In the genomic region with DNA sequence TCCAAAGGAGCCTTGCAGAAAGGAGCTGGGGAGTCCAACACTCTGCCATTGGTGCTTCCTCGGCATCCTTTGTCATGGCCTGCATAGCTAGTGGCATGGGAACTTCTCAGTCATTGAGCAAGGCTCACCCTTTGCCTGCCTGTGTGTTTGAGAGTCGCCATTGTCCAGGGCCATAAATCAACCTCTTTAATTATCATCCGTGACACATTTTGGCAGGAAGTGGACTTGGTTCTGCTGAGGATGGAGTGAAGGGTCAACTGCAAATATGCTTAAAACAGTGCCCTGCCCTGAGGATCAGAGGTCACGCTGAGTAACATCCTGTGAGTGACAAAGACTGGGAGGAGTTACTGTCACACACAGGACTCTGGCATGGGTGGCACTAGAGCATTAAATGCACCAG, we compare ENCODE assay signal across 13 mouse cellular contexts.
DNase-seq lines count a peak whose midpoint lies in the region; ATAC-seq lines count a peak whose summit lies in the region.
"Had no signal": no experiment of that assay in that cellular context is flagged by ENCODE, and none has a peak within 500 bp of the region (broad histone marks: within the 10 kb centered on the region; RNA-seq: fewer than 3 reads in every experiment).

No protein-coding gene starts in this region.

- H3K9ac ChIP-seq in hindbrain, embryonic 16.5 days (ENCODE audit: low read depth, low read length): no peak overlapping the region
- H3K9ac ChIP-seq in hindbrain, embryonic 12.5 days: no peak overlapping the region
- H3K9ac ChIP-seq in neural tube, embryonic 11.5 days (ENCODE audit: low read length): no peak overlapping the region

- H3K4me2 ChIP-seq in hindbrain, embryonic 16.5 days (ENCODE audit: low read length): no peak overlapping the region
- no peak overlapping the region for H3K4me2 ChIP-seq in hindbrain, embryonic 12.5 days (replicated peaks)
- H3K4me2 ChIP-seq in neural tube, embryonic 11.5 days (ENCODE audit: low read depth): no peak overlapping the region

- no peaks in the 10 kb centered on the region for H3K27me3 ChIP-seq in hindbrain, embryonic 16.5 days (replicated peaks; ENCODE audit: control insufficient read depth, insufficient read depth, low read length)
- no peaks in the 10 kb centered on the region; the same call in 1 of the 2 replicates for H3K27me3 ChIP-seq in hindbrain, embryonic 12.5 days
- no peaks in the 10 kb centered on the region for H3K27me3 ChIP-seq in neural tube, embryonic 11.5 days (ENCODE audit: control insufficient read depth, insufficient read depth, low read length)

- no peaks in the 10 kb centered on the region for H3K4me1 ChIP-seq in hindbrain, embryonic 16.5 days (ENCODE audit: control insufficient read depth, insufficient read depth, low read depth, low read length)
- H3K4me1 ChIP-seq in hindbrain, embryonic 12.5 days: peaks cover 10% of the 10 kb centered on the region
- peaks cover 7% of the 10 kb centered on the region for H3K4me1 ChIP-seq in neural tube, embryonic 11.5 days (ENCODE audit: control insufficient read depth, insufficient read depth, low read length)

- ATAC-seq in hindbrain, embryonic 16.5 days: peak; percentile 40; the same call in 1 of the 2 replicates
- ATAC-seq in hindbrain, embryonic 12.5 days (ENCODE audit: low FRiP score): no peak
- ATAC-seq in neural tube, embryonic 11.5 days (ENCODE audit: insufficient read depth, low FRiP score, low TSS enrichment): peak; percentile 55
- ATAC-seq: midbrain, embryonic 16.5 days had no signal

- no peak overlapping the region for H3K4me3 ChIP-seq in hindbrain, embryonic 16.5 days (ENCODE audit: low read length)
- no peak overlapping the region for H3K4me3 ChIP-seq in hindbrain, embryonic 12.5 days
- no peak overlapping the region for H3K4me3 ChIP-seq in neural tube, embryonic 11.5 days (ENCODE audit: low read depth, low read length)
- H3K4me3 ChIP-seq: left cerebral cortex, adult 2 months had no signal

- 15% methylated on average over 4 of the region's 4 CpGs for WGBS in hindbrain, embryonic 16.5 days
- 31% methylated on average over 4 of the region's 4 CpGs for WGBS in hindbrain, embryonic 12.5 days
- WGBS in neural tube, embryonic 11.5 days: 17% methylated on average over 4 of the region's 4 CpGs

- H3K27ac ChIP-seq in hindbrain, embryonic 16.5 days (ENCODE audit: low read depth, low read length): no peak overlapping the region
- no peak overlapping the region for H3K27ac ChIP-seq in hindbrain, embryonic 12.5 days
- no peak overlapping the region; the same call in 1 of the 2 replicates for H3K27ac ChIP-seq in neural tube, embryonic 11.5 days (ENCODE audit: low read depth, low read length)
- H3K27ac ChIP-seq: left cerebral cortex, adult 2 months had no signal

- H3K36me3 ChIP-seq in hindbrain, embryonic 16.5 days (ENCODE audit: control insufficient read depth, insufficient read depth, low read length): no peaks in the 10 kb centered on the region
- H3K36me3 ChIP-seq in hindbrain, embryonic 12.5 days: no peaks in the 10 kb centered on the region
- H3K36me3 ChIP-seq in neural tube, embryonic 11.5 days (ENCODE audit: control insufficient read depth, insufficient read depth, low read length): no peaks in the 10 kb centered on the region
- H3K36me3 ChIP-seq: G1E had no signal

- no peaks in the 10 kb centered on the region for H3K9me3 ChIP-seq in hindbrain, embryonic 16.5 days (ENCODE audit: control insufficient read depth, low read length)
- no peaks in the 10 kb centered on the region; the same call in 1 of the 2 replicates for H3K9me3 ChIP-seq in hindbrain, embryonic 12.5 days (replicated peaks)
- no peaks in the 10 kb centered on the region for H3K9me3 ChIP-seq in neural tube, embryonic 11.5 days (ENCODE audit: control insufficient read depth, low read length)
- H3K9me3 ChIP-seq: G1E had no signal

- DNase-seq in embryo, embryonic 10.5 days (ENCODE audit: low spot score): peak; percentile 68
- peak; percentile 77 for DNase-seq in kidney, postnatal 14 days
- DNase-seq in neural tube, embryonic 11.5 days (ENCODE audit: low spot score): no peak
- DNase-seq in urinary bladder, postnatal 4 days (ENCODE audit: low spot score in 2 of 2): no peak
- no peak for DNase-seq in cerebellum, adult 11-12 months
- no peak for DNase-seq in frontal cortex, postnatal 14 days (ENCODE audit: low spot score in 2 of 2)
- DNase-seq: cerebellum, postnatal 36 days; right cerebral cortex, postnatal 25 days had no signal

Comparison
In these comparisons a context has a peak if more than half of its experiments do, and no peak if none do; other contexts are left out.
1. DNase-seq: peak in embryo, embryonic 10.5 days (single experiment) and kidney, postnatal 14 days (single experiment); none in neural tube, embryonic 11.5 days (single experiment), urinary bladder, postnatal 4 days (0 of 2), cerebellum, adult 11-12 months (single experiment) and frontal cortex, postnatal 14 days (0 of 2).